Mouse (Mus musculus) liver, postnatal 0 days (tissue): ENCODE results near the gene Resf1. TPM values are rescaled to one million over a fixed set of nuclear protein-coding genes. Genes with fewer than 3 reads are reported as not detected.

ENCODE experiments used
- ATAC-seq: fragments of 200-750 bp; cut with Nextera tagmentation; 2 replicates; pipeline ENCODE4 v1.8.0; 2017; ENCODE audit warnings: mild to moderate bottlenecking, moderate library complexity
- DNase-seq: peaks from one replicate; pipeline ENCODE4 v3.0.0-alpha.2; 2016
- H3K27ac ChIP-seq: fragments of 300-500 bp; sonication (generic); 2 replicates; pipeline ENCODE4 v1.5.1; 2014; ENCODE audit warnings: antibody characterized with exemption, moderate library complexity, mild to moderate bottlenecking, low read depth
- H3K27me3 ChIP-seq: fragments of 300-500 bp; sonication (generic); 2 replicates; pipeline ENCODE4 v1.6.1; 2014; ENCODE audit warnings: low read length, control low read depth, mixed read lengths; ENCODE audit not compliant: insufficient read depth
- H3K36me3 ChIP-seq: fragments of 300-500 bp; sonication (generic); replicated peaks from 2 replicates; pipeline ENCODE4 v1.6.1; 2014; ENCODE audit warnings: mild to moderate bottlenecking, control low read depth, low read length, moderate library complexity, mixed read lengths; ENCODE audit not compliant: insufficient read depth
- H3K4me1 ChIP-seq: fragments of 300-500 bp; sonication (generic); 2 replicates; pipeline ENCODE4 v1.6.1; 2014; ENCODE audit warnings: antibody characterized with exemption, mild to moderate bottlenecking, control low read depth; ENCODE audit not compliant: insufficient read depth
- H3K4me2 ChIP-seq: fragments of 300-500 bp; sonication (generic); 2 replicates; pipeline ENCODE4 v1.6.1; 2014; ENCODE audit warnings: low read depth, mild to moderate bottlenecking, low read length, moderate library complexity, mixed read lengths
- H3K4me3 ChIP-seq: fragments of 300-500 bp; sonication (generic); 2 replicates; pipeline ENCODE4 v1.5.1; 2014; ENCODE audit warnings: low read depth, low read length
- H3K9ac ChIP-seq: fragments of 300-500 bp; sonication (generic); replicated peaks from 2 replicates; pipeline ENCODE4 v1.6.1; 2014; ENCODE audit warnings: mild to moderate bottlenecking, moderate library complexity
- H3K9me3 ChIP-seq: fragments of 300-500 bp; sonication (generic); 2 replicates; pipeline ENCODE4 v1.6.1; 2016; ENCODE audit warnings: mild to moderate bottlenecking, control low read depth, low read length, mixed read lengths
- CTCF ChIP-seq: sonication (generic); IDR thresholded peaks from 2 replicates; pipeline ENCODE4 v1.5.1; 2016; ENCODE audit warnings: antibody characterized with exemption, low read depth
- EP300 ChIP-seq: IDR thresholded peaks from 2 replicates; pipeline ENCODE4 v1.6.1; 2016; ENCODE audit warnings: antibody characterized with exemption, low read depth, mild to moderate bottlenecking
- WGBS: fragments of 180-500 bp; shearing (Covaris S2); extraction: QIAGEN DNeasy Blood & Tissue Kit; methylation state at CpG from one replicate; pipeline ENCODE4 v1.1.7; 2014; ENCODE audit not compliant: insufficient replicate concordance; 5-methylcytosine and 5-hydroxymethylcytosine counted together
- polyA plus RNA-seq: library from polyadenylated mRNA; unstranded; fragments of >200 nt; fragmentation: Nextera tagmentation; extraction: Ambion mirVana; gene quantifications from 2 replicates; pipeline ENCODE4 v1.2.1, GENCODE M21; 2015

Gene Resf1
- polyA plus RNA-seq, 1 experiment from 2014 or later: 22.3 TPM

GRCm38 (mm10) chr6:149314918-149315317 lies 5.7 kb downstream of the Resf1 start:
- 72% methylated on average over 2 of the region's 2 CpGs for WGBS
- Histone ChIP-seq H3K9me3 (no peaks in the 10 kb centered on the region), H3K9ac (no peak overlapping the region), H3K4me3 (no peak overlapping the region), H3K27ac (no peak overlapping the region), H3K4me1 (peaks cover 12% of the 10 kb centered on the region), H3K27me3 (no peaks in the 10 kb centered on the region), H3K36me3 (peaks cover 48% of the 10 kb centered on the region), H3K4me2 (no peak overlapping the region)
- ATAC-seq (no peak), DNase-seq (no peak)
- TF ChIP-seq CTCF (no peak), EP300 (no peak)

GRCm38 (mm10) chr6:149323523-149324241 lies 14.5 kb downstream of the Resf1 start:
- no peaks in the 10 kb centered on the region for H3K9me3 ChIP-seq
- no peak overlapping the region for H3K4me2 ChIP-seq
- no peak overlapping the region for H3K27ac ChIP-seq
- WGBS: 51% methylated on average over 4 of the region's 4 CpGs
- no peaks in the 10 kb centered on the region for H3K4me1 ChIP-seq
- DNase-seq: no peak
- no peaks in the 10 kb centered on the region for H3K27me3 ChIP-seq
- H3K36me3 ChIP-seq: peaks cover 86% of the 10 kb centered on the region
- TF ChIP-seq CTCF: no peak
- no peak for TF ChIP-seq EP300
- H3K4me3 ChIP-seq: no peak overlapping the region
- H3K9ac ChIP-seq: no peak overlapping the region
- ATAC-seq: no peak

- Histone ChIP-seq H3K27ac (no peak overlapping the region), H3K4me3 (no peak overlapping the region), H3K4me2 (no peak overlapping the region), H3K27me3 (no peaks in the 10 kb centered on the region), H3K9ac (no peak overlapping the region), H3K4me1 (no peaks in the 10 kb centered on the region), H3K9me3 (no peaks in the 10 kb centered on the region), H3K36me3 (peaks cover 87% of the 10 kb centered on the region)
- no peak for ATAC-seq
- 87% methylated on average over 6 of the region's 6 CpGs for WGBS
- no peak for TF ChIP-seq CTCF
- TF ChIP-seq EP300: no peak
- no peak for DNase-seq
Observed at GRCm38 (mm10) chr6:149324242-149324633, 15.0 kb downstream of the Resf1 start.

GRCm38 (mm10) chr6:149329071-149329470 lies 19.9 kb downstream of the Resf1 start:
- no peak overlapping the region for H3K4me2 ChIP-seq
- DNase-seq: no peak
- WGBS: 93% methylated on average over 4 of the region's 4 CpGs
- peaks cover 70% of the 10 kb centered on the region for H3K36me3 ChIP-seq
- TF ChIP-seq CTCF (no peak), EP300 (no peak)
- no peak overlapping the region for H3K9ac ChIP-seq
- H3K9me3 ChIP-seq: peaks cover 3% of the 10 kb centered on the region; the same call in 1 of the 2 replicates
- no peak overlapping the region for H3K27ac ChIP-seq
- no peak for ATAC-seq
- H3K4me3 ChIP-seq: no peak overlapping the region
- H3K4me1 ChIP-seq: no peaks in the 10 kb centered on the region
- H3K27me3 ChIP-seq: no peaks in the 10 kb centered on the region

GRCm38 (mm10) chr6:149330332-149330731 lies 21.1 kb downstream of the Resf1 start:
- Histone ChIP-seq H3K4me2 (no peak overlapping the region), H3K4me1 (no peaks in the 10 kb centered on the region), H3K9ac (no peak overlapping the region), H3K27me3 (no peaks in the 10 kb centered on the region), H3K36me3 (peaks cover 71% of the 10 kb centered on the region), H3K4me3 (no peak overlapping the region), H3K9me3 (peaks cover 3% of the 10 kb centered on the region; the same call in 1 of the 2 replicates), H3K27ac (no peak overlapping the region)
- DNase-seq: no peak
- ATAC-seq: no peak
- WGBS: 81% methylated on average over 1 of the region's 1 CpGs
- no peak for TF ChIP-seq CTCF
- no peak for TF ChIP-seq EP300

GRCm38 (mm10) chr6:149333036-149333435 lies 23.8 kb downstream of the Resf1 start:
- H3K4me2 ChIP-seq: no peak overlapping the region
- H3K4me3 ChIP-seq: no peak overlapping the region
- peaks cover 3% of the 10 kb centered on the region; the same call in 1 of the 2 replicates for H3K9me3 ChIP-seq
- H3K27ac ChIP-seq: no peak overlapping the region
- DNase-seq (no peak), ATAC-seq (no peak)
- H3K9ac ChIP-seq: no peak overlapping the region
- no peak for TF ChIP-seq CTCF
- no peak for TF ChIP-seq EP300
- H3K4me1 ChIP-seq: no peaks in the 10 kb centered on the region
- H3K27me3 ChIP-seq: no peaks in the 10 kb centered on the region
- 92% methylated on average over 2 of the region's 2 CpGs for WGBS
- peaks cover 57% of the 10 kb centered on the region for H3K36me3 ChIP-seq
